Mouse (Mus musculus) cerebellum, adult 9-10 months (tissue): ENCODE measurements around the gene Stpg3.

ENCODE experiments used
- DNase-seq: peaks from one replicate; pipeline ENCODE4 v3.0.0; 2022

The Stpg3 gene

GRCm38 (mm10) chr2:25178285-25178972 is 36.0 kb downstream of the Stpg3 start:
- DNase-seq = no peak

- no peak for DNase-seq
Measured at GRCm38 (mm10) chr2:25177685-25178084, 36.8 kb downstream of the Stpg3 start.

GRCm38 (mm10) chr2:25177076-25177475 is 37.4 kb downstream of the Stpg3 start:
- DNase-seq = no peak

GRCm38 (mm10) chr2:25176573-25176972 is 37.9 kb downstream of the Stpg3 start:
- no peak for DNase-seq

GRCm38 (mm10) chr2:25175690-25176078 is 38.8 kb downstream of the Stpg3 start:
- no peak for DNase-seq

GRCm38 (mm10) chr2:25174866-25175689 is 39.4 kb downstream of the Stpg3 start:
- DNase-seq = no peak

GRCm38 (mm10) chr2:25173821-25174220 is 40.6 kb downstream of the Stpg3 start:
- no peak for DNase-seq

GRCm38 (mm10) chr2:25172629-25173028 is 41.8 kb downstream of the Stpg3 start:
- no peak for DNase-seq

- DNase-seq = no peak
Measured at GRCm38 (mm10) chr2:25171769-25172153, 42.7 kb downstream of the Stpg3 start.

- no peak for DNase-seq
Measured at GRCm38 (mm10) chr2:25171101-25171768, 43.2 kb downstream of the Stpg3 start.

- DNase-seq = no peak
Measured at GRCm38 (mm10) chr2:25170326-25171100, 43.9 kb downstream of the Stpg3 start.

GRCm38 (mm10) chr2:25169778-25170177 is 44.7 kb downstream of the Stpg3 start:
- no peak for DNase-seq

GRCm38 (mm10) chr2:25168665-25168978 is 45.8 kb downstream of the Stpg3 start:
- no peak for DNase-seq

- no peak for DNase-seq
Measured at GRCm38 (mm10) chr2:25167919-25168664, 46.3 kb downstream of the Stpg3 start.

- no peak for DNase-seq
Measured at GRCm38 (mm10) chr2:25167481-25167880, 47.0 kb downstream of the Stpg3 start.
